Mouse (Mus musculus) gonadal fat pad, adult 2 months (tissue): ENCODE data around the gene Mapre3. TPM values are rescaled to one million over a fixed set of nuclear protein-coding genes. Genes with fewer than 3 reads are reported as not detected.

Source experiments
- DNase-seq: peaks from one replicate; pipeline ENCODE4 v3.0.0-alpha.2; 2012; ENCODE audit warnings: low read depth
- polyA plus RNA-seq: library from polyadenylated mRNA; depleted of rRNA; stranded (reverse); fragments of >200 nt; gene quantifications from 2 replicates; pipeline ENCODE4 v1.2.3, GENCODE M21; 2012

The Mapre3 gene
- polyA plus RNA-seq, 1 experiment, result 31.4 TPM

GRCm38 (mm10) chr5:30886209-30886608 lies 71.8 kb downstream of the Mapre3 start:
- no peak for DNase-seq

- DNase-seq, result no peak
Observed at GRCm38 (mm10) chr5:30886731-30887130, 72.3 kb downstream of the Mapre3 start.

GRCm38 (mm10) chr5:30887331-30887761 lies 72.9 kb downstream of the Mapre3 start:
- no peak for DNase-seq

- peak; percentile 66 for DNase-seq
Observed at GRCm38 (mm10) chr5:30887858-30888336, 73.5 kb downstream of the Mapre3 start.

- no peak for DNase-seq
Observed at GRCm38 (mm10) chr5:30888337-30889087, 74.1 kb downstream of the Mapre3 start, which contains the start of gene Agbl5. TSS of gene Agbl5 (plus strand) at chr5:30888694.

- no peak for DNase-seq
Observed at GRCm38 (mm10) chr5:30889088-30889754, 74.8 kb downstream of the Mapre3 start.

GRCm38 (mm10) chr5:30890375-30890774 lies 75.9 kb downstream of the Mapre3 start:
- DNase-seq, result no peak

- DNase-seq, result no peak
Observed at GRCm38 (mm10) chr5:30901860-30902259, 87.4 kb downstream of the Mapre3 start.

- no peak for DNase-seq
Observed at GRCm38 (mm10) chr5:30907413-30908059, 93.1 kb downstream of the Mapre3 start, which contains the start of gene Ost4. TSS of gene Ost4 (minus strand) at chr5:30907788.

GRCm38 (mm10) chr5:30908426-30909299 lies 94.2 kb downstream of the Mapre3 start:
- DNase-seq, result no peak

- DNase-seq, result no peak
Observed at GRCm38 (mm10) chr5:30909300-30909659, 94.8 kb downstream of the Mapre3 start.

GRCm38 (mm10) chr5:30909863-30910262 lies 95.4 kb downstream of the Mapre3 start:
- DNase-seq, result no peak

GRCm38 (mm10) chr5:30910481-30910880 lies 96.0 kb downstream of the Mapre3 start:
- DNase-seq, result no peak

- DNase-seq, result no peak
Observed at GRCm38 (mm10) chr5:30912156-30912555, 97.7 kb downstream of the Mapre3 start.

- DNase-seq, result no peak
Observed at GRCm38 (mm10) chr5:30913060-30913841, 98.8 kb downstream of the Mapre3 start, which contains the start of gene Emilin1. TSS of gene Emilin1 (plus strand) at chr5:30913402.

- no peak for DNase-seq
Observed at GRCm38 (mm10) chr5:30914101-30914635, 99.7 kb downstream of the Mapre3 start.

GRCm38 (mm10) chr5:30914849-30915248 lies 100.4 kb downstream of the Mapre3 start:
- DNase-seq, result no peak

- DNase-seq, result no peak
Observed at GRCm38 (mm10) chr5:30915456-30915855, 101.0 kb downstream of the Mapre3 start.
